Mouse (Mus musculus) testis, postnatal 10 days (tissue): Measurements from ENCODE around the gene Cwh43.

Experiments used
- DNase-seq: peaks from one replicate; pipeline ENCODE4 v3.0.0; 2021; ENCODE audit warnings: low spot score

Gene Cwh43

GRCm38 (mm10) chr5:73405981-73406722 is at the start of gene Cwh43:
Cwh43 (plus strand) TSS chr5:73406075.
- DNase-seq = peak; percentile 47

GRCm38 (mm10) chr5:73359134-73359751 is 46.6 kb upstream of the Cwh43 start:
- no peak for DNase-seq

- DNase-seq = no peak
These were observed 46.1 kb upstream of the Cwh43 start for GRCm38 (mm10) chr5:73359752-73360141.

GRCm38 (mm10) chr5:73360240-73360639 is 45.6 kb upstream of the Cwh43 start:
- no peak for DNase-seq

GRCm38 (mm10) chr5:73362338-73362737 is 43.5 kb upstream of the Cwh43 start:
- DNase-seq = no peak

- no peak for DNase-seq
These were observed 43.1 kb upstream of the Cwh43 start for GRCm38 (mm10) chr5:73362791-73363190.

- DNase-seq = no peak
These were observed 41.6 kb upstream of the Cwh43 start for GRCm38 (mm10) chr5:73364107-73364864.

GRCm38 (mm10) chr5:73367906-73368305 is 38.0 kb upstream of the Cwh43 start:
- DNase-seq = no peak

GRCm38 (mm10) chr5:73368845-73369447 is 36.9 kb upstream of the Cwh43 start:
- no peak for DNase-seq

GRCm38 (mm10) chr5:73369731-73370130 is 36.1 kb upstream of the Cwh43 start:
- no peak for DNase-seq

GRCm38 (mm10) chr5:73372601-73373000 is 33.3 kb upstream of the Cwh43 start:
- no peak for DNase-seq

GRCm38 (mm10) chr5:73373184-73373583 is 32.7 kb upstream of the Cwh43 start:
- DNase-seq = no peak

- no peak for DNase-seq
These were observed 29.8 kb upstream of the Cwh43 start for GRCm38 (mm10) chr5:73376041-73376440.

GRCm38 (mm10) chr5:73376491-73376890 is 29.4 kb upstream of the Cwh43 start:
- DNase-seq = no peak

GRCm38 (mm10) chr5:73379908-73380307 is 26.0 kb upstream of the Cwh43 start:
- DNase-seq = peak; percentile 95

- DNase-seq = no peak
These were observed 25.0 kb upstream of the Cwh43 start for GRCm38 (mm10) chr5:73380829-73381228.

- no peak for DNase-seq
These were observed 24.4 kb upstream of the Cwh43 start for GRCm38 (mm10) chr5:73381510-73381909.

GRCm38 (mm10) chr5:73381976-73382540 is 23.8 kb upstream of the Cwh43 start:
- DNase-seq = no peak

- DNase-seq = peak; percentile 83
These were observed 22.9 kb upstream of the Cwh43 start for GRCm38 (mm10) chr5:73382737-73383646.

- DNase-seq = no peak
These were observed 22.3 kb upstream of the Cwh43 start for GRCm38 (mm10) chr5:73383647-73383970.

- DNase-seq = peak; percentile 50
These were observed 12.8 kb upstream of the Cwh43 start for GRCm38 (mm10) chr5:73393041-73393440.
